Mouse (Mus musculus) kidney, adult 2 months (tissue): ENCODE measurements around the gene Tsfm.

Experiments used
- CTCF ChIP-seq: fragments of 200-500 bp; conservative IDR thresholded peaks from 2 replicates; pipeline ENCODE4 v1.5.1; 2011; ENCODE audit warnings: low read depth, mild to moderate bottlenecking, control low read depth, low read length, moderate library complexity, mixed read lengths; ENCODE audit not compliant: insufficient read depth, insufficient read length
- POLR2A ChIP-seq: fragments of 200-500 bp; IDR thresholded peaks from one replicate; pipeline ENCODE4 v1.6.1; 2011; ENCODE audit warnings: low read depth, low read length, control low read depth

DNA sequence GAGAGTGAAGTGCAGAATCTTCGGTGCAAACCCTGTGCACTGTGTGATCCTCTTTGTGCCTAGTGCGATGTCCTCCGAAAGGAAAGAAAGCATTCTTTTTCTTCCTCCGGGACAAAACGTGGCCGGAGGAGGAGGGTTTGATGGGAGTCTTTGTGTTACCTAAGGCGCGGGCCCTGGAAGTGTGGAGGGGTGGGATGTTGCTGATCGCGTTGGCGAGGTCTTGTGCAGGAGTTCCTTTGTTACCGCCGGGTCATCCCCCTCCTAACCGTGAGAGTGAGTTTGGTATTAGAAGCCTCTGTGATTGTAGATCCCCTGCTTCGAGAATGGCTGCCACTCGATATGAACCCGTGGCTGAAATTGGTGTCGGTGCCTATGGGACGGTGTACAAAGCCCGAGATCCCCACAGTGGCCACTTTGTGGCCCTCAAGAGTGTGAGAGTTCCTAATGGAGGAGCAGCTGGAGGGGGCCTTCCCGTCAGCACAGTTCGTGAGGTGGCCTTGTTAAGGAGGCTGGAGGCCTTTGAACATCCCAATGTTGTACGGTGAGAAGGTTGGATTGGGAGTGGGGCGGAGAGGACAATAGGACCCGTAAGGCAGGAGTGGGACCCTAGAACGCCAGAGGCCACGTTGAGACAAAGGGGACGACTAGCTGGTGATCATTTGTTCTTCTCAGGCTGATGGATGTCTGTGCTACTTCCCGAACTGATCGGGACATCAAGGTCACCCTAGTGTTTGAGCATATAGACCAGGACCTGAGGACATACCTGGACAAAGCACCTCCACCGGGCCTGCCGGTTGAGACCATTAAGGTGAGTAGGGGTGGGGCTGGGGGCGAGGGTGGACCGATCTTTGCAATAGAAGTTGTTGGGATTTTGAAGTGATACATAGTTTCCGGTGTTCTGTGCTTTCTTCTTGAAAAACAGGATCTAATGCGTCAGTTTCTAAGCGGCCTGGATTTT lies 33.6 kb upstream of the Tsfm start:
- TF ChIP-seq CTCF (no peak), POLR2A (no peak)
